Mouse (Mus musculus) C2C12 (cell line): ENCODE measurements at regions not wholly inside any gene's neighbourhood (a gene's known extent, or its start where the extent isn't known, plus 50 kb on each side); places are given as distances from the start of the nearest gene placed in this dataset.

Experiments used
- H3K27me3 ChIP-seq: one replicate; pipeline ENCODE4 v1.6.1; 2011; ENCODE audit not compliant: control insufficient read depth, insufficient read depth, insufficient read length
- H3K36me3 ChIP-seq: one replicate; pipeline ENCODE4 v1.6.1; 2011; ENCODE audit not compliant: control insufficient read depth, insufficient read depth
- H3K4me3 ChIP-seq: one replicate; pipeline ENCODE4 v1.5.1; 2011; ENCODE audit warnings: mild to moderate bottlenecking, control low read depth; ENCODE audit not compliant: poor library complexity, insufficient read depth, severe bottlenecking
- H3K79me2 ChIP-seq: one replicate; pipeline ENCODE4 v1.6.1; 2011; ENCODE audit not compliant: control insufficient read depth, insufficient read depth
- H3K79me3 ChIP-seq: one replicate; pipeline ENCODE4 v1.6.1; 2011; ENCODE audit warnings: low read depth, control low read depth
- H3ac ChIP-seq: one replicate; pipeline ENCODE3; 2011; ENCODE audit warnings: low read depth; ENCODE audit not compliant: control insufficient read depth, insufficient read length
- CEBPB ChIP-seq: IDR thresholded peaks from one replicate; pipeline ENCODE4 v1.6.1; 2011; ENCODE audit warnings: low read depth, mild to moderate bottlenecking, control low read depth, moderate library complexity
- CTCF ChIP-seq: IDR thresholded peaks from one replicate; pipeline ENCODE4 v1.5.1; 2011; ENCODE audit not compliant: control insufficient read depth, insufficient read depth, insufficient read length
- FOSL1 ChIP-seq: IDR thresholded peaks from one replicate; pipeline ENCODE4 v1.8.0; 2011; ENCODE audit warnings: mild to moderate bottlenecking, low read length; ENCODE audit not compliant: poor library complexity, insufficient read depth, severe bottlenecking
- MAX ChIP-seq: IDR thresholded peaks from one replicate; pipeline ENCODE4 v1.6.1; 2011; ENCODE audit warnings: mild to moderate bottlenecking, control low read depth
- MYOD1 ChIP-seq: IDR thresholded peaks from one replicate; pipeline ENCODE4 v1.6.1; 2011; ENCODE audit warnings: low read depth; ENCODE audit not compliant: control insufficient read depth, insufficient read length
- MYOG ChIP-seq: IDR thresholded peaks from one replicate; pipeline ENCODE4 v1.6.1; 2011; ENCODE audit not compliant: control insufficient read depth, insufficient read length; ENCODE audit errors: extremely low read depth
- USF1 ChIP-seq: IDR thresholded peaks from one replicate; pipeline ENCODE4 v1.6.1; 2011; ENCODE audit warnings: low read depth, mild to moderate bottlenecking, control low read depth, moderate library complexity

GRCm38 (mm10) chr13:91344139-91344538 is 115.9 kb upstream of the Ssbp2 start:
- TF ChIP-seq MAX: no peak
- TF ChIP-seq CTCF: no peak
- no peak for TF ChIP-seq CEBPB
- TF ChIP-seq MYOG: no peak
- no peak for TF ChIP-seq USF1
- TF ChIP-seq FOSL1: no peak
- no peak for TF ChIP-seq MYOD1
- H3K27me3 ChIP-seq: no peaks in the 10 kb centered on the region
- no peak overlapping the region for H3K4me3 ChIP-seq
- H3K79me3 ChIP-seq: no peaks in the 10 kb centered on the region
- H3ac ChIP-seq: no peak overlapping the region
- H3K79me2 ChIP-seq: no peaks in the 10 kb centered on the region
- H3K36me3 ChIP-seq: no peaks in the 10 kb centered on the region

GRCm38 (mm10) chr13:91348489-91349083 is 111.5 kb upstream of the Ssbp2 start:
- H3K27me3 ChIP-seq: no peaks in the 10 kb centered on the region
- H3ac ChIP-seq: no peak overlapping the region
- no peaks in the 10 kb centered on the region for H3K79me3 ChIP-seq
- no peak overlapping the region for H3K4me3 ChIP-seq
- no peaks in the 10 kb centered on the region for H3K79me2 ChIP-seq
- no peak for TF ChIP-seq MAX
- TF ChIP-seq MYOD1: no peak
- no peak for TF ChIP-seq MYOG
- TF ChIP-seq FOSL1: no peak
- TF ChIP-seq CEBPB: no peak
- no peak for TF ChIP-seq CTCF
- TF ChIP-seq USF1: no peak
- H3K36me3 ChIP-seq: no peaks in the 10 kb centered on the region

- no peaks in the 10 kb centered on the region for H3K79me2 ChIP-seq
- TF ChIP-seq CEBPB (no peak), FOSL1 (no peak)
- no peaks in the 10 kb centered on the region for H3K27me3 ChIP-seq
- no peak overlapping the region for H3K4me3 ChIP-seq
- H3K79me3 ChIP-seq: no peaks in the 10 kb centered on the region
- H3K36me3 ChIP-seq: no peaks in the 10 kb centered on the region
- no peak overlapping the region for H3ac ChIP-seq
Observed at GRCm38 (mm10) chr13:91352311-91352710, 107.8 kb upstream of the Ssbp2 start.

GRCm38 (mm10) chr13:91356516-91356915 is 103.6 kb upstream of the Ssbp2 start:
- Histone ChIP-seq H3ac (no peak overlapping the region), H3K4me3 (no peak overlapping the region), H3K79me2 (no peaks in the 10 kb centered on the region), H3K27me3 (no peaks in the 10 kb centered on the region), H3K79me3 (no peaks in the 10 kb centered on the region), H3K36me3 (no peaks in the 10 kb centered on the region)
- TF ChIP-seq CTCF: no peak
- TF ChIP-seq FOSL1: no peak
- no peak for TF ChIP-seq MYOD1
- no peak for TF ChIP-seq USF1
- no peak for TF ChIP-seq CEBPB
- no peak for TF ChIP-seq MAX
- no peak for TF ChIP-seq MYOG

- Histone ChIP-seq H3K27me3 (no peaks in the 10 kb centered on the region), H3K4me3 (no peak overlapping the region), H3K36me3 (no peaks in the 10 kb centered on the region), H3K79me3 (no peaks in the 10 kb centered on the region), H3K79me2 (no peaks in the 10 kb centered on the region), H3ac (no peak overlapping the region)
- TF ChIP-seq MAX (no peak), USF1 (no peak), MYOG (no peak), FOSL1 (no peak), CTCF (no peak)
Observed at GRCm38 (mm10) chr13:91360121-91360520, 100.0 kb upstream of the Ssbp2 start.

- no peaks in the 10 kb centered on the region for H3K27me3 ChIP-seq
- no peaks in the 10 kb centered on the region for H3K36me3 ChIP-seq
- H3K79me2 ChIP-seq: no peaks in the 10 kb centered on the region
- TF ChIP-seq FOSL1 (no peak), USF1 (no peak), MAX (no peak), CEBPB (peak; percentile 34)
- H3K4me3 ChIP-seq: no peak overlapping the region
- H3K79me3 ChIP-seq: no peaks in the 10 kb centered on the region
- peak overlapping the region; percentile 41 for H3ac ChIP-seq
Observed at GRCm38 (mm10) chr13:91365270-91365952, 94.7 kb upstream of the Ssbp2 start.
